Mouse (Mus musculus): ENCODE data around the gene Samd5. TPM values are rescaled to one million over a fixed set of nuclear protein-coding genes. Genes with fewer than 3 reads are reported as not detected.

The Samd5 gene
- polyA plus RNA-seq, 1 experiment, result not detected

DNA sequence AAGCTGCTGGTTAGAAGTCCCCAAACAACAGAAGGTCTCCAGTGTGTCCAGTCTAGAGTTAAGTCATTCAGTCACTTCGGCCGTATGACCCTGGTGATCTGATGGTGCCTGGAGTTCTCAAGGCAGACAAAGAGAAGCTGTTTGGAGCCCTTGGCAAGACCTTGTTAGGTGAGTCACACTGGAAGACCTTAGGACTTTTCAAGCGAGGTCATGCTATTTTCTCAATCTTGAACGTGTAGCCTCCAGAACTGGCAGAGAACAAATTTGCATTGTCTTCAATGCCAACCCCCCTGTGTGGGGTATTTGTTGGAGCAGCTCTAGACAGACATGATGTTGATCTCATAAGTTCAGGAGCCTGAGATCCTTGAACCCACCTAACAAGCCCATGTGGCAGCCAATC is 6.2 kb downstream of the Samd5 start:
- H3K27me3 ChIP-seq (replicated peaks), result peaks cover 22% of the 10 kb centered on the region
- no peaks in the 10 kb centered on the region for H3K4me1 ChIP-seq
- no peak overlapping the region for H3K4me3 ChIP-seq (replicated peaks)
- no peak for TF ChIP-seq GATA1 (IDR thresholded peaks at IDR 0.05; ENCODE audit: borderline replicate concordance, low read length)
- TF ChIP-seq FLI1 (IDR thresholded peaks at IDR 0.05; ENCODE audit: low read length), result no peak
- no peaks in the 10 kb centered on the region for H3K9me3 ChIP-seq
- H3K36me3 ChIP-seq (replicated peaks; ENCODE audit: low read length), result no peaks in the 10 kb centered on the region

DNA sequence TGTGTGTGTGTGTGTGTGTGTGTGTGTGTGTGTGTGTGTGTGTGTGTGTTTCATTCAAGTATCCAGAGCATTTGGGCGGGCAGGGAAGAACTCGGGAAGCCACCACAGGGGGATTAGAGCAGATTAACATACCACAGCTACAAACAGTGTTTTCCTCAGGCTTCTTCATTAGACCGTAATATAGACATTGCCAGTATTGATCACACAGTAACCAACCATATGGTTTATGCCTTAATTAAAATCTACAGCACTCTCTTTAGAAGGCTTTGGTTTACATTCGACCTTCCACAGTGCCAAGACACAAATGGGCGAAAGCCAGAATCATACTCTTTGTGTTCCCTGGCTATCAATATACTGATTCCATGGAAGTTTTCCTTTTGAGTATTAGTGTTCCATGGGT is 22.1 kb downstream of the Samd5 start:
- no peaks in the 10 kb centered on the region for H3K36me3 ChIP-seq (replicated peaks; ENCODE audit: low read length)
- H3K4me1 ChIP-seq, result 0 out of 2 replicates have a peak, but pooled peaks cover 4% of the 10 kb centered on the region

DNA sequence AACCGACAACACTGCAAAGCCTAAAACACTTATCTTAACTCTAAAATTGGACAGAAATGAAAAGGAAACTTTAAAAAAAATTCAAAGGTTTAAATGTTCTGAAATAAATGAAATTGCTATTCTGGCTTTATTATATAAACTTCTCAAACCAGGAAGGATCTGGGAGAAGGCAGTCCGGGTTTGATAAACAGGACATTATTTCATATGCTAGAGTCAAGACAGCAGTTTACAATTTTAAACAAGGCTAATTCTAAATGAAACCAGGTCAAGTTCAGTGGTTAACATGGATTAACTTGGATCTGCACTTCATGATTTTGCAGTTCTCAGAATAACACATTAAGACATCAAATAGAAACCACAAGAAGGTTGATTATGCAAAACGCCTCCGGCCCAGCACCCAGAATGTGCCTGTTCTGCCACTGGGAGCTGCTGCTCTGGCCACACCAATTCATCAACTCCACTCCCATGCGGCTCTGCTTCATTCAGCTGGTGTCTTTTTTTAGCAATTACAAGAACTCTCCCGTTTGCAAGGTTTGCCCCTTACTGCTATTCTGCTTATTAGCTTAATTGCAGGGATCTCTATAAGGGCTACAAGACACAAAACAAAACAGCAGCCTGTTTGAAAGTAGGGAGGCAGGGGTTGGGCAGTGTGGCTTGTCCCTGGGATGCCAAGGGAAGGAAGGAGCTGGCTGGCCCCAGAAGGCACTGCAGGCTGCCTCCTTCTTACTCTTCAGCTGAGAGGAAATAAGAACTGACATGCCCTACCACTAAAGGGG is 24.8 kb downstream of the Samd5 start:
- Histone ChIP-seq H3K4me3 (replicated peaks) (no peak overlapping the region), H3K4me1 (0 out of 2 replicates have a peak, but pooled peaks cover 4% of the 10 kb centered on the region), H3K9me3 (no peaks in the 10 kb centered on the region), H3K36me3 (replicated peaks; ENCODE audit: low read length) (no peaks in the 10 kb centered on the region), H3K27me3 (replicated peaks) (no peaks in the 10 kb centered on the region)
- TF ChIP-seq GATA1 (IDR thresholded peaks at IDR 0.05; ENCODE audit: borderline replicate concordance, low read length), result no peak
- TF ChIP-seq FLI1 (IDR thresholded peaks at IDR 0.05; ENCODE audit: low read length), result no peak

More for the DNA sequence above, 22.1 kb downstream of the Samd5 start:
- H3K27me3 ChIP-seq (replicated peaks), result no peaks in the 10 kb centered on the region
- no peaks in the 10 kb centered on the region for H3K9me3 ChIP-seq
- no peak overlapping the region for H3K4me3 ChIP-seq (replicated peaks)
- TF ChIP-seq GATA1 (IDR thresholded peaks at IDR 0.05; ENCODE audit: borderline replicate concordance, low read length) (no peak), FLI1 (IDR thresholded peaks at IDR 0.05; ENCODE audit: low read length) (no peak)

DNA sequence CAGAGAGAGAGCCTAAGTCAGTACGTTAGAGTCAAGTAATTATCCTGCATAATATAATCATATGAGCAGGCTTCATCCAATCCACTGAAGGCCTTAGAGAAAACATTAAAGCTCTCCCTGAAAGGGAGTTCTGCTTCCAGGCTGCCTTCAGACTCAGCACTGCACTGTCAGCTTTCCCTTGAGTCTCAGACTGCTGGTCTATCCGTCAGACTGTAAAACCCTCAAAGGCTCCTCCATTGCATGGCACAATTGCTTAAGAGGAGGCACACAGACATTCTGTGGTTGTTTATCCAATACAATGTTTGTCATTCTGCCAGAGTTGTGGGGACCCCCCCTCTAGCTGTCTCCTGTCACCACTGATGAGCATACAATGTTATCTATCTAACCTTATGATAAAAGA is 26.5 kb downstream of the Samd5 start:
- no peak for TF ChIP-seq GATA1 (IDR thresholded peaks at IDR 0.05; ENCODE audit: borderline replicate concordance, low read length)
- TF ChIP-seq FLI1 (IDR thresholded peaks at IDR 0.05; ENCODE audit: low read length), result no peak
- no peaks in the 10 kb centered on the region for H3K9me3 ChIP-seq
- no peaks in the 10 kb centered on the region for H3K36me3 ChIP-seq (replicated peaks; ENCODE audit: low read length)
- 0 out of 2 replicates have a peak, but pooled peaks cover 4% of the 10 kb centered on the region for H3K4me1 ChIP-seq
- no peak overlapping the region for H3K4me3 ChIP-seq (replicated peaks)
- no peaks in the 10 kb centered on the region for H3K27me3 ChIP-seq (replicated peaks)

DNA sequence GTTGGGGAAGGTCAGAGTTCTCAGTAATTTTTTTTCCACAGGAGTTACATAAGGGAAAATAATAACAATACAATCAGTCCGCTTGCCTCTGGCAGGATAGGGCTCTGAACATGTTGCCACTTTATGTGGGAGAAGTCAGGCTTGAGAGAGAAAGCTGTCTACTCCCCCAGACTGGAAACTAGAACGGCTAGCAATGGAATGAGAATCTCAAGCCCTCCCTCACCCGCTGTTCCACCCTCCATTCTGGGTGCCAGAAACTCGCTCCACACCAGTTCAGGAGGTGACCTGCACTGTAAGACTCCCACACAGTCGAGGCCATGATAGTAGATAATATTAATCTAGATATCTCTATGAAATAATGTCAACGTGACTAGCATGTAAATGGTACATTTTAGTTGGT is 27.3 kb downstream of the Samd5 start:
- H3K4me1 ChIP-seq, result 0 out of 2 replicates have a peak, but pooled peaks cover 4% of the 10 kb centered on the region
- no peak overlapping the region for H3K4me3 ChIP-seq (replicated peaks)
- H3K9me3 ChIP-seq, result no peaks in the 10 kb centered on the region
- no peaks in the 10 kb centered on the region for H3K36me3 ChIP-seq (replicated peaks; ENCODE audit: low read length)
- H3K27me3 ChIP-seq (replicated peaks), result no peaks in the 10 kb centered on the region
- TF ChIP-seq FLI1 (IDR thresholded peaks at IDR 0.05; ENCODE audit: low read length) (no peak), GATA1 (IDR thresholded peaks at IDR 0.05; ENCODE audit: borderline replicate concordance, low read length) (no peak)

DNA sequence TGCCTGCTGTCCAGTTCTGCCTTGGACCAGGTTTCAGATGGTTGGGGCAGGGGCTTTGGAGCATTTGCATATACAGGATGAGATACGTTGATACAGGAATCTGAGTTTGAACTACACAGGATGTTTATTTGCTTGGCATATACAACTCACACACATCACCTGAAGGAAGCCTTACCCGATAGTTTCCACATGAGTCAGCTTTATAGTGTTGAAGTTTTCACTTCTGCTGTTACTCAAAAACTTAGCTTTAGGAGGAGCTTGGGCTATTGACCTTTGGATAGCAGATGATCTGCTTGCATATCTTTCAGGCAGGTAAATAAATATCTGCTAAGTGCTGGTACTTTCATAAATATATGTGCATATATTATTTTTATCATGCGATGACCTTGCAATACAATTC is 28.6 kb downstream of the Samd5 start:
- Histone ChIP-seq H3K4me3 (replicated peaks) (no peak overlapping the region), H3K4me1 (0 out of 2 replicates have a peak, but pooled peaks cover 4% of the 10 kb centered on the region), H3K36me3 (replicated peaks; ENCODE audit: low read length) (no peaks in the 10 kb centered on the region), H3K27me3 (replicated peaks) (no peaks in the 10 kb centered on the region), H3K9me3 (no peaks in the 10 kb centered on the region)
- no peak for TF ChIP-seq FLI1 (IDR thresholded peaks at IDR 0.05; ENCODE audit: low read length)

DNA sequence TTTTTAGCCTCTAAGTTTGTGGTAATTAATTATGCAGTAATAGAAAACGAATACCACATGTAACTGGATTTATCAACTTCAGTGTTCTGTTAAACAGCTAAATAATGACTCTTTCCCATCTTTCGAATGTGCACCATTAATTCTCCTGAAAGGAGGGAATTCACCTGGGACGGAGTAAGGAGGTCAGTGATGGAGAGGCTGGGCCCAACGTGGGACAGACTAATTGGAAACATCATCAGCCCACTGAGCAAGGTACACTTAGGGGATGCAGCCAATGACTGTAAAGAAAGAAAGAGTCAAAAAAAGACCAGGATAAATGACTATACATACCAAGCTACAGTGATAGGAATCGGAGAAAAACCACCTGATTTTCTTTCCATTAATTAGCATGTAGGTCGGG is 31.5 kb downstream of the Samd5 start:
- H3K4me1 ChIP-seq, result no peaks in the 10 kb centered on the region
- H3K36me3 ChIP-seq (replicated peaks; ENCODE audit: low read length), result no peaks in the 10 kb centered on the region
- H3K27me3 ChIP-seq (replicated peaks), result no peaks in the 10 kb centered on the region
- H3K9me3 ChIP-seq, result no peaks in the 10 kb centered on the region
- TF ChIP-seq GATA1 (IDR thresholded peaks at IDR 0.05; ENCODE audit: borderline replicate concordance, low read length), result no peak
- H3K4me3 ChIP-seq (replicated peaks), result no peak overlapping the region

DNA sequence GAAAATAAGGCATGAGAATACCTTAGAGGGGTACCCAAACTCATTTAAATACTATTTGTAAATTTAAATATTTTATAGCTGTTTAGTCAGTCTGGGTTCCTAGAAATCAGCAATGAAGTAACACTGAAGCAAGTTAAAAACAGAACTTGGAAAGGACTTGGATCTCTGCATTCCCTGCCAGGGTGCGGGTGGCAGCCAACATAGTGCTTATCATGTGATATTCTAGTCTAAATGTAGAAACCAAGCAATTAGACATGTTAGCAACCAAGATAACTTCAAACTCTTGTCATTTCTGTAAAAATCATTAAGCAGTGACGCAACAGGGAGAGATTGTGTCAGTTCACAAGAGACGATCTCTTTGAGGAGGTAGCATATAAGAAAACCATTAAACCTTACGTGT is 32.9 kb downstream of the Samd5 start:
- no peaks in the 10 kb centered on the region for H3K9me3 ChIP-seq
- H3K4me1 ChIP-seq, result no peaks in the 10 kb centered on the region
- H3K4me3 ChIP-seq (replicated peaks), result no peak overlapping the region
- H3K27me3 ChIP-seq (replicated peaks), result no peaks in the 10 kb centered on the region
- H3K36me3 ChIP-seq (replicated peaks; ENCODE audit: low read length), result no peaks in the 10 kb centered on the region
- TF ChIP-seq FLI1 (IDR thresholded peaks at IDR 0.05; ENCODE audit: low read length) (no peak), GATA1 (IDR thresholded peaks at IDR 0.05; ENCODE audit: borderline replicate concordance, low read length) (no peak)

DNA sequence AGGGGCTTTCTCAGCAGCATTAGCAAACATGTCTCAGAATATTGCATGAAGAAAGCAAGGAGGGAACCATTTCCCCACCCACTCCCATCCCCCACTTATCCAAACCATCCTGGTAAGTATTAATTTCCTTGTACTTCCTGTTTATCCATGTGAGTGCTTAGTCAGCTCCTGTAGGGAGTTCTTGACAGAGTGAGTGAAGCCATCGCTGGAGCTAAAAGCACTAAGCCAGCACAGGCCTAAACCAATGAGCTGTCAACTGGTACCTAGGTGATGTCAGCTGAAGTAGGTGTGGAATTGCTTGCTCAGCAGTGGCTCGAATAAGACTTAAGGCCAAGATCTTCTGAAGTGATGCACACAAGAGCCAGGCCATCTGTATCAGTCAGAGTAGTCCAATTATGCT is 34.3 kb downstream of the Samd5 start:
- TF ChIP-seq GATA1 (IDR thresholded peaks at IDR 0.05; ENCODE audit: borderline replicate concordance, low read length), result no peak
- no peak for TF ChIP-seq FLI1 (IDR thresholded peaks at IDR 0.05; ENCODE audit: low read length)
- no peak overlapping the region for H3K4me3 ChIP-seq (replicated peaks)
- H3K9me3 ChIP-seq, result no peaks in the 10 kb centered on the region
- no peaks in the 10 kb centered on the region for H3K27me3 ChIP-seq (replicated peaks)
- H3K36me3 ChIP-seq (replicated peaks; ENCODE audit: low read length), result no peaks in the 10 kb centered on the region
- H3K4me1 ChIP-seq, result no peaks in the 10 kb centered on the region

DNA sequence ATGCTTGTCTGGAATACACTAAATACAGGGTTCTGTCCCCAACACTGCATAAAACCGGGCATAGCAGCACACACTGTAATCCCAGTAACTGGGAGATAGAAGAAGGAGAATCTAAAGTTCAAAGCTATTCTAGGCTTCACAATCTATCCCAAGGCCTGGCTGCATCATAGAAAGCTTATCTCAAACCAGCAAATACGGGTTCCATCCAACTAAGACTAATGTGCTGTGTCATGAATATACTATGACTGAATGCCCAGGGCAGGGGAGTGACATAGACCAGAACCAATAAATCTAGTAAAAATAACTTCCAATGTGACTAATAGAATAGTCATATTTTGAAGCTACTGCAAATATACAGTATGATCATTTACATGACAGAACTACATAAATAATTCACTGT is 35.0 kb downstream of the Samd5 start:
- Histone ChIP-seq H3K27me3 (replicated peaks) (no peaks in the 10 kb centered on the region), H3K4me1 (no peaks in the 10 kb centered on the region), H3K36me3 (replicated peaks; ENCODE audit: low read length) (no peaks in the 10 kb centered on the region), H3K9me3 (no peaks in the 10 kb centered on the region), H3K4me3 (replicated peaks) (no peak overlapping the region)
- TF ChIP-seq GATA1 (IDR thresholded peaks at IDR 0.05; ENCODE audit: borderline replicate concordance, low read length) (no peak), FLI1 (IDR thresholded peaks at IDR 0.05; ENCODE audit: low read length) (no peak)

Data from megakaryocyte, embryonic 14.5 days (primary cell).